10 mouse cellular contexts compared by ENCODE assay signal in the genomic region with DNA sequence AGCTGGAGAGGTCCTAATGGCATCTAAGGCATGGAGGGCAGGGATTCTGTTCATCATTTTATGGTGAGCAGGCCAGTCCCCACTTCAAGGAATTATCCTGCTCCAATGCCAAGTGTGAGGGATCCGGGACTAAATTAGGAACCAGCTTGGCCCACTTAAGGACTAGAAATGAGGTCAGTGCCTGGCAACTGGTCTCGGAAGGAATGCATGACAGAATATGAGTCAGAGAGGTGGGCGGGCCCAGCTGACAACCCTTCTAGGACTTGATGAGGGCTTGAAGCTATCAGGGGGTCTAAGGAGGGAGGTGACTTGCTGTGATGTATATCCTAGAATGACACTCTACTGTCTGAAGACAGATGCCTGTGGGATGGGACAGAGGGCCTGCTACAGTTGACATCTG.
DNase-seq lines count a peak whose midpoint lies in the region; ATAC-seq lines count a peak whose summit lies in the region.
"Had no signal": no experiment of that assay in that cellular context is flagged by ENCODE, and none has a peak within 500 bp of the region (broad histone marks: within the 10 kb centered on the region; RNA-seq: fewer than 3 reads in every experiment).

No protein-coding gene starts in this region.

- DNase-seq in heart, adult 18-20 months = peak; percentile 52 to 66
- DNase-seq in heart, embryonic 10.5 days (ENCODE audit: low spot score) = no peak
- peak; percentile 6 for DNase-seq in adrenal gland, postnatal 14 days
- DNase-seq in gastrocnemius, adult 8-10 months (ENCODE audit: low spot score in 2 of 2) = peak; percentile 54 to 55
- DNase-seq in lung, postnatal 25 days (ENCODE audit: low spot score) = peak; percentile 4
- DNase-seq in hindbrain, embryonic 11.5 days (ENCODE audit: low spot score) = no peak
- DNase-seq in hindbrain, embryonic 10.5 days (ENCODE audit: low spot score) = no peak

- H3K4me3 ChIP-seq in heart, embryonic 10.5 days = no peak overlapping the region
- H3K4me3 ChIP-seq in hindbrain, embryonic 11.5 days (ENCODE audit: low read depth, low read length) = no peak overlapping the region
- H3K4me3 ChIP-seq in hindbrain, embryonic 10.5 days = no peak overlapping the region
- H3K4me3 ChIP-seq: limb, embryonic 12.5 days had no signal

- H3K4me2 ChIP-seq in hindbrain, embryonic 11.5 days (replicated peaks; ENCODE audit: low read depth, low read length) = no peak overlapping the region
- H3K4me2 ChIP-seq: limb, embryonic 12.5 days had no signal

- no peak overlapping the region for H3K27ac ChIP-seq in heart, embryonic 10.5 days
- no peak overlapping the region for H3K27ac ChIP-seq in hindbrain, embryonic 11.5 days (ENCODE audit: low read depth, low read length)
- no peak overlapping the region for H3K27ac ChIP-seq in hindbrain, embryonic 10.5 days
- H3K27ac ChIP-seq: limb, embryonic 12.5 days had no signal

- no peaks in the 10 kb centered on the region for H3K9me3 ChIP-seq in heart, embryonic 10.5 days
- H3K9me3 ChIP-seq in hindbrain, embryonic 11.5 days (ENCODE audit: control insufficient read depth, low read length) = no peaks in the 10 kb centered on the region
- no peaks in the 10 kb centered on the region for H3K9me3 ChIP-seq in hindbrain, embryonic 10.5 days
- H3K9me3 ChIP-seq: G1E; limb, embryonic 12.5 days had no signal

- no peaks in the 10 kb centered on the region for H3K27me3 ChIP-seq in heart, embryonic 10.5 days (ENCODE audit: insufficient read depth, poor library complexity, severe bottlenecking)
- no peaks in the 10 kb centered on the region for H3K27me3 ChIP-seq in hindbrain, embryonic 11.5 days (ENCODE audit: control insufficient read depth, insufficient read depth, low read length)
- no peaks in the 10 kb centered on the region for H3K27me3 ChIP-seq in hindbrain, embryonic 10.5 days (ENCODE audit: insufficient read depth, poor library complexity, severe bottlenecking)
- H3K27me3 ChIP-seq: limb, embryonic 12.5 days had no signal

- no peak for ATAC-seq in hindbrain, embryonic 11.5 days (ENCODE audit: low FRiP score)
- ATAC-seq in activated CD4-positive, CD25-positive, alpha-beta regulatory T cell, adult 4 months = no peak

- H3K36me3 ChIP-seq in heart, embryonic 10.5 days = no peaks in the 10 kb centered on the region
- no peaks in the 10 kb centered on the region for H3K36me3 ChIP-seq in hindbrain, embryonic 11.5 days (ENCODE audit: control insufficient read depth, insufficient read depth, low read length)
- no peaks in the 10 kb centered on the region for H3K36me3 ChIP-seq in hindbrain, embryonic 10.5 days
- H3K36me3 ChIP-seq: G1E; limb, embryonic 12.5 days had no signal

- H3K4me1 ChIP-seq in heart, embryonic 10.5 days = no peaks in the 10 kb centered on the region
- no peaks in the 10 kb centered on the region for H3K4me1 ChIP-seq in hindbrain, embryonic 11.5 days (replicated peaks; ENCODE audit: control insufficient read depth, insufficient read depth, low read length)
- peaks cover 4% of the 10 kb centered on the region; the same call in 1 of the 2 replicates for H3K4me1 ChIP-seq in hindbrain, embryonic 10.5 days (replicated peaks)
- H3K4me1 ChIP-seq: limb, embryonic 12.5 days had no signal

- no peak overlapping the region for H3K9ac ChIP-seq in hindbrain, embryonic 11.5 days (ENCODE audit: low read depth, low read length)
- H3K9ac ChIP-seq: limb, embryonic 12.5 days had no signal

- 56% methylated on average over 3 of the region's 3 CpGs for WGBS in heart, embryonic 10.5 days
- 65% methylated on average over 3 of the region's 3 CpGs for whole genome bisulfite sequencing in hindbrain, embryonic 11.5 days
- WGBS in hindbrain, embryonic 10.5 days = 64% methylated on average over 3 of the region's 3 CpGs

Comparison
In these comparisons a context has a peak if more than half of its experiments do, and no peak if none do; other contexts are left out.
1. DNase-seq: peak in heart, adult 18-20 months (2 of 2), adrenal gland, postnatal 14 days (single experiment), gastrocnemius, adult 8-10 months (2 of 2) and lung, postnatal 25 days (single experiment); none in heart, embryonic 10.5 days (single experiment), hindbrain, embryonic 11.5 days (single experiment) and hindbrain, embryonic 10.5 days (single experiment).